Mouse (Mus musculus): ENCODE data around the gene Rgs14. TPM values are rescaled to one million over a fixed set of nuclear protein-coding genes. Genes with fewer than 3 reads are reported as not detected.

Gene Rgs14
- polyA plus RNA-seq, 1 experiment from 2014 or later = 0.72 TPM

- no peaks in the 10 kb centered on the region for H3K27me3 ChIP-seq (ENCODE audit: control insufficient read depth, insufficient read depth, low read length)
- H3K9me3 ChIP-seq (ENCODE audit: control insufficient read depth, low read length) = no peaks in the 10 kb centered on the region
- no peak overlapping the region for H3K4me3 ChIP-seq (ENCODE audit: low read depth, low read length)
- H3K4me2 ChIP-seq = no peak overlapping the region
- H3K9ac ChIP-seq (ENCODE audit: low read length) = no peak overlapping the region
- H3K4me1 ChIP-seq (ENCODE audit: control insufficient read depth, insufficient read depth, low read length) = peaks cover 5% of the 10 kb centered on the region; the same call in 1 of the 2 replicates
- H3K27ac ChIP-seq (ENCODE audit: low read depth, low read length) = no peak overlapping the region
- no peaks in the 10 kb centered on the region for H3K36me3 ChIP-seq (ENCODE audit: control insufficient read depth, insufficient read depth, low read length)
- ATAC-seq (ENCODE audit: low FRiP score) (no peak), DNase-seq (ENCODE audit: low spot score, missing footprints) (peak; percentile 19)
- 85% methylated on average over 4 of the region's 4 CpGs for WGBS
Measured at GRCm38 (mm10) chr13:55407341-55407740, 37.8 kb downstream of the Rgs14 start.

- no peak for ATAC-seq (ENCODE audit: low FRiP score)
- Histone ChIP-seq H3K9ac (ENCODE audit: low read length) (no peak overlapping the region), H3K4me3 (ENCODE audit: low read depth, low read length) (no peak overlapping the region), H3K36me3 (ENCODE audit: control insufficient read depth, insufficient read depth, low read length) (no peaks in the 10 kb centered on the region), H3K4me2 (no peak overlapping the region), H3K9me3 (ENCODE audit: control insufficient read depth, low read length) (no peaks in the 10 kb centered on the region), H3K27ac (ENCODE audit: low read depth, low read length) (no peak overlapping the region), H3K27me3 (ENCODE audit: control insufficient read depth, insufficient read depth, low read length) (no peaks in the 10 kb centered on the region), H3K4me1 (ENCODE audit: control insufficient read depth, insufficient read depth, low read length) (peaks cover 5% of the 10 kb centered on the region; the same call in 1 of the 2 replicates)
- DNase-seq (ENCODE audit: low spot score, missing footprints) = peak; percentile 56
- 83% methylated on average over 19 of the region's 19 CpGs for WGBS
Measured at GRCm38 (mm10) chr13:55408546-55409120, 39.1 kb downstream of the Rgs14 start.

GRCm38 (mm10) chr13:55411826-55412225 is 42.3 kb downstream of the Rgs14 start:
- Histone ChIP-seq H3K27me3 (ENCODE audit: control insufficient read depth, insufficient read depth, low read length) (peaks cover 9% of the 10 kb centered on the region), H3K36me3 (ENCODE audit: control insufficient read depth, insufficient read depth, low read length) (no peaks in the 10 kb centered on the region), H3K9ac (ENCODE audit: low read length) (no peak overlapping the region), H3K4me2 (no peak overlapping the region), H3K4me1 (ENCODE audit: control insufficient read depth, insufficient read depth, low read length) (peaks cover 4% of the 10 kb centered on the region; the same call in 1 of the 2 replicates), H3K27ac (ENCODE audit: low read depth, low read length) (no peak overlapping the region), H3K9me3 (ENCODE audit: control insufficient read depth, low read length) (no peaks in the 10 kb centered on the region), H3K4me3 (ENCODE audit: low read depth, low read length) (no peak overlapping the region)
- ATAC-seq (ENCODE audit: low FRiP score) = no peak
- peak; percentile 33 for DNase-seq (ENCODE audit: low spot score, missing footprints)
- 70% methylated on average over 7 of the region's 7 CpGs for WGBS

- WGBS = 86% methylated on average over 13 of the region's 13 CpGs
- H3K4me3 ChIP-seq (ENCODE audit: low read depth, low read length) = no peak overlapping the region
- H3K4me2 ChIP-seq = no peak overlapping the region
- H3K4me1 ChIP-seq (ENCODE audit: control insufficient read depth, insufficient read depth, low read length) = peaks cover 4% of the 10 kb centered on the region; the same call in 1 of the 2 replicates
- peaks cover 13% of the 10 kb centered on the region for H3K27me3 ChIP-seq (ENCODE audit: control insufficient read depth, insufficient read depth, low read length)
- ATAC-seq (ENCODE audit: low FRiP score) (no peak), DNase-seq (ENCODE audit: low spot score, missing footprints) (peak; percentile 19)
- no peaks in the 10 kb centered on the region for H3K36me3 ChIP-seq (ENCODE audit: control insufficient read depth, insufficient read depth, low read length)
- no peak overlapping the region for H3K27ac ChIP-seq (ENCODE audit: low read depth, low read length)
- H3K9me3 ChIP-seq (ENCODE audit: control insufficient read depth, low read length) = no peaks in the 10 kb centered on the region
- no peak overlapping the region for H3K9ac ChIP-seq (ENCODE audit: low read length)
Measured at GRCm38 (mm10) chr13:55412643-55413307, 43.2 kb downstream of the Rgs14 start.

GRCm38 (mm10) chr13:55413333-55413732 is 43.8 kb downstream of the Rgs14 start:
- H3K4me3 ChIP-seq (ENCODE audit: low read depth, low read length) = no peak overlapping the region
- peaks cover 4% of the 10 kb centered on the region; the same call in 1 of the 2 replicates for H3K4me1 ChIP-seq (ENCODE audit: control insufficient read depth, insufficient read depth, low read length)
- peaks cover 16% of the 10 kb centered on the region for H3K27me3 ChIP-seq (ENCODE audit: control insufficient read depth, insufficient read depth, low read length)
- H3K9ac ChIP-seq (ENCODE audit: low read length) = no peak overlapping the region
- DNase-seq (ENCODE audit: low spot score, missing footprints) = peak; percentile 4
- no peaks in the 10 kb centered on the region for H3K36me3 ChIP-seq (ENCODE audit: control insufficient read depth, insufficient read depth, low read length)
- no peak for ATAC-seq (ENCODE audit: low FRiP score)
- H3K9me3 ChIP-seq (ENCODE audit: control insufficient read depth, low read length) = no peaks in the 10 kb centered on the region
- 87% methylated on average over 12 of the region's 12 CpGs for WGBS
- H3K27ac ChIP-seq (ENCODE audit: low read depth, low read length) = no peak overlapping the region
- H3K4me2 ChIP-seq = no peak overlapping the region

GRCm38 (mm10) chr13:55414743-55415380 is 45.3 kb downstream of the Rgs14 start, which contains the start of gene Pfn3:
TSS of gene Pfn3 (minus strand) at chr13:55415232.
- no peak within 1 kb of the TSS for H3K27ac ChIP-seq (ENCODE audit: low read depth, low read length)
- peak; percentile 90 for DNase-seq (ENCODE audit: low spot score, missing footprints)

GRCm38 (mm10) chr13:55418004-55418403 is 48.5 kb downstream of the Rgs14 start:
- DNase-seq (ENCODE audit: low spot score, missing footprints) (peak; percentile 98), ATAC-seq (ENCODE audit: low FRiP score) (peak; percentile 75)
- Histone ChIP-seq H3K4me2 (no peak overlapping the region), H3K4me3 (ENCODE audit: low read depth, low read length) (no peak overlapping the region), H3K27me3 (ENCODE audit: control insufficient read depth, insufficient read depth, low read length) (peaks cover 53% of the 10 kb centered on the region), H3K9me3 (ENCODE audit: control insufficient read depth, low read length) (no peaks in the 10 kb centered on the region), H3K4me1 (ENCODE audit: control insufficient read depth, insufficient read depth, low read length) (peaks cover 6% of the 10 kb centered on the region), H3K27ac (ENCODE audit: low read depth, low read length) (no peak overlapping the region), H3K36me3 (ENCODE audit: control insufficient read depth, insufficient read depth, low read length) (no peaks in the 10 kb centered on the region), H3K9ac (ENCODE audit: low read length) (no peak overlapping the region)
- WGBS = 16% methylated on average over 12 of the region's 12 CpGs

More at GRCm38 (mm10) chr13:55414743-55415380, 45.3 kb downstream of the Rgs14 start, which contains the start of gene Pfn3:
- peak within 1 kb of the TSS; percentile 60 for H3K4me2 ChIP-seq
- no peaks in the 10 kb centered on the region for H3K9me3 ChIP-seq (ENCODE audit: control insufficient read depth, low read length)
- peak; percentile 27; the same call in 1 of the 2 replicates for ATAC-seq (ENCODE audit: low FRiP score)
- no peaks in the 10 kb centered on the region for H3K36me3 ChIP-seq (ENCODE audit: control insufficient read depth, insufficient read depth, low read length)
- WGBS = 8% methylated on average over 41 of the region's 41 CpGs
- H3K27me3 ChIP-seq (ENCODE audit: control insufficient read depth, insufficient read depth, low read length) = peaks cover 30% of the 10 kb centered on the region
- peaks cover 4% of the 10 kb centered on the region; the same call in 1 of the 2 replicates for H3K4me1 ChIP-seq (ENCODE audit: control insufficient read depth, insufficient read depth, low read length)
- peak within 1 kb of the TSS; percentile 48; the same call in 1 of the 2 replicates for H3K9ac ChIP-seq (ENCODE audit: low read length)
- H3K4me3 ChIP-seq (ENCODE audit: low read depth, low read length) = peak within 1 kb of the TSS; percentile 29

GRCm38 (mm10) chr13:55419142-55419541 is 49.6 kb downstream of the Rgs14 start:
- peaks cover 6% of the 10 kb centered on the region for H3K4me1 ChIP-seq (ENCODE audit: control insufficient read depth, insufficient read depth, low read length)
- 90% methylated on average over 5 of the region's 5 CpGs for WGBS
- H3K9me3 ChIP-seq (ENCODE audit: control insufficient read depth, low read length) = no peaks in the 10 kb centered on the region
- no peak overlapping the region for H3K27ac ChIP-seq (ENCODE audit: low read depth, low read length)
- ATAC-seq (ENCODE audit: low FRiP score) = no peak
- H3K27me3 ChIP-seq (ENCODE audit: control insufficient read depth, insufficient read depth, low read length) = peaks cover 52% of the 10 kb centered on the region
- H3K4me2 ChIP-seq = no peak overlapping the region
- no peak for DNase-seq (ENCODE audit: low spot score, missing footprints)
- no peak overlapping the region for H3K4me3 ChIP-seq (ENCODE audit: low read depth, low read length)
- H3K36me3 ChIP-seq (ENCODE audit: control insufficient read depth, insufficient read depth, low read length) = no peaks in the 10 kb centered on the region
- H3K9ac ChIP-seq (ENCODE audit: low read length) = no peak overlapping the region

All from midbrain, embryonic 11.5 days (tissue).